Mouse (Mus musculus) myocyte (in vitro differentiated cells): Measurements from ENCODE around the gene Pclo.

Source experiments
- CEBPB ChIP-seq: IDR thresholded peaks from 2 replicates; pipeline ENCODE4 v1.6.1; 2011; ENCODE audit warnings: mild to moderate bottlenecking, moderate library complexity; ENCODE audit not compliant: poor library complexity, insufficient read depth, severe bottlenecking
- E2F4 ChIP-seq: IDR thresholded peaks from one replicate; pipeline ENCODE4 v1.6.1; 2011; ENCODE audit warnings: mild to moderate bottlenecking, control low read depth, moderate library complexity; ENCODE audit not compliant: insufficient read depth
- MAX ChIP-seq: IDR thresholded peaks from one replicate; pipeline ENCODE4 v1.6.1; 2011; ENCODE audit warnings: low read depth, mild to moderate bottlenecking, control low read depth
- MYOD1 ChIP-seq, 3 experiments: IDR thresholded peaks; one replicate each; pipeline ENCODE4 v1.6.1; 2011; ENCODE audit warnings: control low read depth in 2 of 3, low read depth in 2 of 3, mild to moderate bottlenecking in 2 of 3, moderate library complexity in 1 of 3; ENCODE audit not compliant: insufficient read length in 2 of 3, control insufficient read depth in 1 of 3
- MYOG ChIP-seq, 3 experiments: IDR thresholded peaks; one replicate each; pipeline ENCODE4 v1.6.1; 2011; ENCODE audit warnings: control low read depth in 2 of 3, low read depth in 2 of 3, mild to moderate bottlenecking in 2 of 3; ENCODE audit not compliant: insufficient read length in 2 of 3, control insufficient read depth in 1 of 3, insufficient read depth in 1 of 3
- POLR2A ChIP-seq: IDR thresholded peaks from one replicate; pipeline ENCODE4 v1.6.1; 2011; ENCODE audit warnings: low read depth, mild to moderate bottlenecking, control low read depth, moderate library complexity; ENCODE audit not compliant: insufficient read length
- POLR2AphosphoS2 ChIP-seq: IDR thresholded peaks from one replicate; pipeline ENCODE4 v1.6.1; 2011; ENCODE audit warnings: low read depth, control low read depth; ENCODE audit not compliant: insufficient read length
- TCF12 ChIP-seq: IDR thresholded peaks from one replicate; pipeline ENCODE4 v1.6.1; 2011; ENCODE audit warnings: mild to moderate bottlenecking, control low read depth; ENCODE audit not compliant: poor library complexity, insufficient read depth, severe bottlenecking
- TCF3 ChIP-seq: IDR thresholded peaks from one replicate; pipeline ENCODE4 v1.6.1; 2011; ENCODE audit warnings: low read depth, control low read depth; ENCODE audit not compliant: insufficient read length
- USF1 ChIP-seq: IDR thresholded peaks from one replicate; pipeline ENCODE4 v1.6.1; 2011; ENCODE audit warnings: low read depth, mild to moderate bottlenecking, control low read depth, moderate library complexity

GRCm38 (mm10) chr5:14526038-14526437 is 11.3 kb downstream of the Pclo start:
- TF ChIP-seq POLR2A (no peak), MAX (no peak), USF1 (no peak), MYOG (IDR thresholded peaks at IDR 0.05; ENCODE audit: control insufficient read depth in 1 of 3, insufficient read depth in 1 of 3, insufficient read length in 2 of 3, low read depth in 2 of 3) (no peak), MYOD1 (IDR thresholded peaks at IDR 0.05; ENCODE audit: control insufficient read depth in 1 of 3, insufficient read length in 2 of 3, low read depth in 2 of 3) (no peak), E2F4 (no peak), CEBPB (no peak), POLR2AphosphoS2 (no peak), TCF12 (no peak), TCF3 (no peak)
